Comparison of ENCODE assay signal across 9 mouse cellular contexts in the genomic region with DNA sequence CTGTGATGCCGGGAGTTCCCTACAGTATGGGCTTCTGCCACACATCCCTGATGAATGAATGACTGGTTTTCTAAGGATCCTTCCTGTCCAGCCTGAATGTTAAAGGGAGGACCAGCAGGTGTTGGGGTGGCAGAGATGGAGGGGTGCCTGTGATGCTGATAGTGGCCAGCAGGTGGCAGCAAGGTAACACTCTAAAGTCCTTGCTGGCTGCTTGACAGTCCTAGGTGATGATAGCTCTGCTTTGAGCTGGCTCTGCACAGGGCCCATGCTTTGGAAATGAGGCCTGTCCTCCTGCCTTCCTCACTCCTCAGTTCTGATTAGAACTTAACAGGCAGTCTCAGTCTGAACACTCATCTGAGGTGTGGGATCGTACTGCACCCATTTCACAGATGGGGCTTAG. TPM values are rescaled to one million over a fixed set of nuclear protein-coding genes. Genes with fewer than 3 reads are reported as not detected.
DNase-seq lines count a peak whose midpoint lies in the region; ATAC-seq and TF ChIP-seq lines count a peak whose summit lies in the region.
"Had no signal": no experiment of that assay in that cellular context is flagged by ENCODE, and none has a peak within 500 bp of the region (broad histone marks: within the 10 kb centered on the region; RNA-seq: fewer than 3 reads in every experiment).

No protein-coding gene starts in this region.

- TF ChIP-seq CTCF in midbrain, postnatal 0 days (IDR thresholded peaks at IDR 0.05), result peak; percentile 98

- no peak overlapping the region for H3K9ac ChIP-seq in liver, embryonic 12.5 days
- no peak overlapping the region for H3K9ac ChIP-seq in intestine, embryonic 16.5 days (ENCODE audit: low read depth, low read length)
- no peak overlapping the region for H3K9ac ChIP-seq in midbrain, postnatal 0 days (replicated peaks; ENCODE audit: low read length, poor library complexity, severe bottlenecking)
- H3K9ac ChIP-seq: neural tube, embryonic 12.5 days had no signal

- no peaks in the 10 kb centered on the region for H3K4me1 ChIP-seq in liver, embryonic 12.5 days
- H3K4me1 ChIP-seq in intestine, embryonic 16.5 days (ENCODE audit: control insufficient read depth, insufficient read depth, low read length), result peaks cover 4% of the 10 kb centered on the region; the same call in 1 of the 2 replicates
- H3K4me1 ChIP-seq in midbrain, postnatal 0 days (ENCODE audit: insufficient read depth, low read length), result no peaks in the 10 kb centered on the region; the same call in 1 of the 2 replicates

- no peak overlapping the region for H3K4me2 ChIP-seq in liver, embryonic 12.5 days
- no peak overlapping the region for H3K4me2 ChIP-seq in intestine, embryonic 16.5 days (ENCODE audit: low read depth, low read length)
- no peak overlapping the region for H3K4me2 ChIP-seq in midbrain, postnatal 0 days (ENCODE audit: low read depth, low read length, poor library complexity, severe bottlenecking)
- H3K4me2 ChIP-seq: neural tube, embryonic 12.5 days had no signal

- no peak for ATAC-seq in liver, embryonic 12.5 days
- peak; percentile 88 for ATAC-seq in common myeloid progenitor, adult 5-6 weeks (replicated peaks; ENCODE audit: low read depth, poor library complexity, severe bottlenecking)
- 0 out of 2 replicates have a peak, but pooled peaks have one; percentile 31 for ATAC-seq in intestine, embryonic 16.5 days
- no peak for ATAC-seq in midbrain, postnatal 0 days (ENCODE audit: low FRiP score)

- no peak overlapping the region for H3K27ac ChIP-seq in liver, embryonic 12.5 days
- no peak overlapping the region for H3K27ac ChIP-seq in intestine, embryonic 16.5 days (ENCODE audit: low read length)
- H3K27ac ChIP-seq in midbrain, postnatal 0 days (ENCODE audit: low read depth, low read length), result no peak overlapping the region
- H3K27ac ChIP-seq: neural tube, embryonic 12.5 days had no signal

- DNase-seq in liver, result peak; percentile 65
- DNase-seq in gastrocnemius, adult 8-10 months (ENCODE audit: low spot score in 2 of 2), result peak; percentile 50 to 51
- DNase-seq in left cerebral cortex, postnatal 14 days (ENCODE audit: low spot score in 2 of 2), result peak; percentile 89 to 90
- DNase-seq in midbrain, postnatal 0 days (ENCODE audit: low spot score), result peak; percentile 89
- peak; percentile 63 to 81 for DNase-seq in spleen, postnatal 10 days (ENCODE audit: low spot score in 2 of 2)

- no peak overlapping the region for H3K4me3 ChIP-seq in liver, embryonic 12.5 days
- no peak overlapping the region for H3K4me3 ChIP-seq in intestine, embryonic 16.5 days (ENCODE audit: low read length)
- no peak overlapping the region for H3K4me3 ChIP-seq in midbrain, postnatal 0 days (ENCODE audit: low read depth, low read length)
- H3K4me3 ChIP-seq: neural tube, embryonic 12.5 days had no signal

- peaks cover 93% of the 10 kb centered on the region for H3K27me3 ChIP-seq in liver, embryonic 12.5 days (replicated peaks)
- H3K27me3 ChIP-seq in intestine, embryonic 16.5 days (replicated peaks; ENCODE audit: control insufficient read depth, insufficient read depth, low read length), result peaks cover 61% of the 10 kb centered on the region
- peaks cover 7% of the 10 kb centered on the region; the same call in 1 of the 2 replicates for H3K27me3 ChIP-seq in midbrain, postnatal 0 days (ENCODE audit: insufficient read depth, low read length)

- H3K9me3 ChIP-seq in liver, embryonic 12.5 days (replicated peaks), result no peaks in the 10 kb centered on the region
- no peaks in the 10 kb centered on the region for H3K9me3 ChIP-seq in intestine, embryonic 16.5 days (ENCODE audit: control insufficient read depth, low read length)
- H3K9me3 ChIP-seq in midbrain, postnatal 0 days (ENCODE audit: low read length), result no peaks in the 10 kb centered on the region
- H3K9me3 ChIP-seq: neural tube, embryonic 12.5 days had no signal

- WGBS in liver, embryonic 12.5 days (ENCODE audit: insufficient replicate concordance), result 41% methylated on average over 2 of the region's 2 CpGs
- 42% methylated on average over 2 of the region's 2 CpGs for WGBS in intestine, embryonic 16.5 days
- WGBS in midbrain, postnatal 0 days, result 42% methylated on average over 2 of the region's 2 CpGs

- no peaks in the 10 kb centered on the region for H3K36me3 ChIP-seq in liver, embryonic 12.5 days
- no peaks in the 10 kb centered on the region for H3K36me3 ChIP-seq in intestine, embryonic 16.5 days (ENCODE audit: control insufficient read depth, insufficient read depth, low read length)
- H3K36me3 ChIP-seq in midbrain, postnatal 0 days (ENCODE audit: insufficient read depth, low read length), result no peaks in the 10 kb centered on the region
- H3K36me3 ChIP-seq: neural tube, embryonic 12.5 days had no signal

- intact Hi-C loops in left cerebral cortex, postnatal 14 days (cut with DNase I), result loop anchor here (2.0 to 10.0 kb wide), 6 partner anchors 113 to 410 kb away; a partner anchor contains a TSS

RNA-seq across cellular contexts. Expression of a gene that starts 15.6 kb away (rescaled TPM):
- polyA plus RNA-seq in liver, embryonic 12.5 days (2016; fragmentation: Nextera tagmentation; extraction: Ambion mirVana), result not detected in 2 replicates
- total RNA-seq in common myeloid progenitor, adult 5-6 weeks (2017), result not detected in 2 replicates
- total RNA-seq in gastrocnemius, adult 8-10 months (2022), result not detected
- not detected in 2 replicates for polyA plus RNA-seq in intestine, embryonic 16.5 days (2015; fragmentation: Nextera tagmentation; extraction: Ambion mirVana)
- not detected for total RNA-seq in left cerebral cortex, postnatal 14 days (2021)
- total RNA-seq in midbrain, postnatal 0 days (2014; rRNA removed), result not detected in 2 replicates
- not detected in 2 replicates for polyA plus RNA-seq in midbrain, postnatal 0 days (2015; fragmentation: Nextera tagmentation; extraction: Ambion mirVana)
- polyA plus RNA-seq: neural tube, embryonic 12.5 days had no signal

RNA-seq across cellular contexts. Expression of a gene that starts 19.5 kb away (rescaled TPM):
- 3.2 and 3.9 TPM in 2 replicates for polyA plus RNA-seq in liver, embryonic 12.5 days (2016; fragmentation: Nextera tagmentation; extraction: Ambion mirVana)
- 0.41 TPM in 1 of 2 replicates, not detected in the other for total RNA-seq in common myeloid progenitor, adult 5-6 weeks (2017)
- under 1 TPM; 0.27 to 0.83 (median 0.55) TPM for total RNA-seq in gastrocnemius, adult 8-10 months (2022)
- polyA plus RNA-seq in intestine, embryonic 16.5 days (2015; fragmentation: Nextera tagmentation; extraction: Ambion mirVana), result 7.6 and 9.7 TPM in 2 replicates
- total RNA-seq in left cerebral cortex, postnatal 14 days (2021), result 1 to 10 TPM in 1 of 2 experiments, under 1 TPM in 1; 0.82 to 1.4 TPM
- total RNA-seq in midbrain, postnatal 0 days (2014; rRNA removed), result 5.2 and 5.9 TPM in 2 replicates
- 4.4 and 6.4 TPM in 2 replicates for polyA plus RNA-seq in midbrain, postnatal 0 days (2015; fragmentation: Nextera tagmentation; extraction: Ambion mirVana)

RNA-seq across cellular contexts. Expression of a gene that starts 40.3 kb away (rescaled TPM):
- polyA plus RNA-seq in liver, embryonic 12.5 days (2016; fragmentation: Nextera tagmentation; extraction: Ambion mirVana), result 33.2 and 34.4 TPM in 2 replicates
- 43.5 and 44.9 TPM in 2 replicates for total RNA-seq in common myeloid progenitor, adult 5-6 weeks (2017)
- 10 to 100 TPM in 3 of 4 experiments, 1 to 10 TPM in 1; 9.0 to 15.5 (median 10.6) TPM for total RNA-seq in gastrocnemius, adult 8-10 months (2022)
- polyA plus RNA-seq in intestine, embryonic 16.5 days (2015; fragmentation: Nextera tagmentation; extraction: Ambion mirVana), result 41.4 and 42.4 TPM in 2 replicates
- 10 to 100 TPM; 53.2 to 54.6 TPM for total RNA-seq in left cerebral cortex, postnatal 14 days (2021)
- 74.5 and 79.2 TPM in 2 replicates for total RNA-seq in midbrain, postnatal 0 days (2014; rRNA removed)
- polyA plus RNA-seq in midbrain, postnatal 0 days (2015; fragmentation: Nextera tagmentation; extraction: Ambion mirVana), result 54.3 and 65.5 TPM in 2 replicates

Comparison
In these comparisons a context has a peak if more than half of its experiments do, and no peak if none do; other contexts are left out.
1. ATAC-seq: peak in common myeloid progenitor, adult 5-6 weeks (single experiment) and intestine, embryonic 16.5 days (single experiment); none in liver, embryonic 12.5 days (single experiment) and midbrain, postnatal 0 days (single experiment).
2. Peak in every context shown above with its lines, with median percentiles within 50 percentile points of each other: DNase-seq.